Mouse (Mus musculus) kidney, embryonic 14.5 days (tissue): ENCODE data around the gene Ntng1. TPM values are rescaled to one million over a fixed set of nuclear protein-coding genes. Genes with fewer than 3 reads are reported as not detected.
A peak's percentile ranks its signal among the peaks of the same experiment; 100 is the strongest.

ENCODE experiments used
- ATAC-seq: fragments of 200-750 bp; cut with Nextera tagmentation; 2 replicates; pipeline ENCODE4 v1.8.0; 2017; ENCODE audit warnings: moderate number of reproducible peaks, mild to moderate bottlenecking, moderate TSS enrichment, moderate library complexity; ENCODE audit not compliant: low FRiP score, low TSS enrichment
- H3K27ac ChIP-seq: fragments of 300-500 bp; sonication (generic); 2 replicates; pipeline ENCODE4 v1.5.1; 2014; ENCODE audit warnings: low read depth, mild to moderate bottlenecking, low read length, moderate library complexity, mixed read lengths
- H3K27me3 ChIP-seq: fragments of 300-500 bp; sonication (generic); 2 replicates; pipeline ENCODE4 v1.6.1; 2014; ENCODE audit warnings: mild to moderate bottlenecking, low read length; ENCODE audit not compliant: control insufficient read depth, insufficient read depth
- H3K36me3 ChIP-seq: fragments of 300-500 bp; sonication (generic); 2 replicates; pipeline ENCODE4 v1.6.1; 2014; ENCODE audit warnings: low read length, mixed read lengths; ENCODE audit not compliant: control insufficient read depth, insufficient read depth
- H3K4me1 ChIP-seq: fragments of 300-500 bp; sonication (generic); 2 replicates; pipeline ENCODE4 v1.6.1; 2014; ENCODE audit warnings: low read length, mixed read lengths; ENCODE audit not compliant: control insufficient read depth, insufficient read depth
- H3K4me2 ChIP-seq: fragments of 300-500 bp; sonication (generic); replicated peaks from 2 replicates; pipeline ENCODE4 v1.6.1; 2014; ENCODE audit warnings: low read depth, mild to moderate bottlenecking, low read length
- H3K4me3 ChIP-seq: fragments of 300-500 bp; sonication (generic); 2 replicates; pipeline ENCODE4 v1.5.1; 2014; ENCODE audit warnings: mild to moderate bottlenecking, low read length
- H3K9ac ChIP-seq: fragments of 300-500 bp; sonication (generic); 2 replicates; pipeline ENCODE4 v1.6.1; 2014; ENCODE audit warnings: low read depth, mild to moderate bottlenecking, low read length, moderate library complexity
- H3K9me3 ChIP-seq: fragments of 300-500 bp; sonication (generic); 2 replicates; pipeline ENCODE4 v1.6.1; 2016; ENCODE audit warnings: low read length; ENCODE audit not compliant: control insufficient read depth
- WGBS: fragments of 180-500 bp; shearing (Covaris S2); extraction: QIAGEN DNeasy Blood & Tissue Kit; methylation state at CpG from one replicate; pipeline ENCODE4 v1.1.7; 2014; 5-methylcytosine and 5-hydroxymethylcytosine counted together
- polyA plus RNA-seq: library from polyadenylated mRNA; unstranded; fragments of >200 nt; fragmentation: Nextera tagmentation; extraction: Ambion mirVana; gene quantifications from 2 replicates; pipeline ENCODE4 v1.2.1, GENCODE M21; 2014

Ntng1 gene
- polyA plus RNA-seq, 1 experiment from 2014 or later = 3.0 TPM

DNA sequence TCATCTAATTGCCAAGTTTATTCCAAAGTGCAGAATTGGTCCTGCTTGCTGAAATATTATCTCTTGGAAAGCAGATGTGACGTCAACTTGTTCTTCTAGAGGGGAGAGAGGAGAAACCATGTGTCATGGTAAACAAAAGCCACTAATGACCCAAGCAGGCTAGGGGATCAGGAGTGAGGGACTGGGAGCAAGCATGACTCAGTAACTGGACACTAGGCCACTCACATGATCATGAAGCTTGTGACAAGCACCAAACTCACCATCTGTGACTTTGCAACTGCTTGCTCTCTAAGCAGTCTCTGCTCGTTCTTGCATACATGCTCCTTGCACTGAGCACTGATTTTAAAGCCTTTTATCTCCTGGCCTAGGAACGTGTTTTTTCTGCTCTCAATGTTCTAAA, 340.2 kb downstream of the Ntng1 start:
- Histone ChIP-seq H3K27me3 (no peaks in the 10 kb centered on the region), H3K9ac (no peak overlapping the region), H3K27ac (no peak overlapping the region), H3K36me3 (no peaks in the 10 kb centered on the region), H3K4me2 (no peak overlapping the region), H3K4me3 (no peak overlapping the region), H3K9me3 (no peaks in the 10 kb centered on the region), H3K4me1 (no peaks in the 10 kb centered on the region)
- 37% methylated on average over 3 of the region's 3 CpGs for WGBS
- ATAC-seq = peak; percentile 49; the same call in 1 of the 2 replicates

DNA sequence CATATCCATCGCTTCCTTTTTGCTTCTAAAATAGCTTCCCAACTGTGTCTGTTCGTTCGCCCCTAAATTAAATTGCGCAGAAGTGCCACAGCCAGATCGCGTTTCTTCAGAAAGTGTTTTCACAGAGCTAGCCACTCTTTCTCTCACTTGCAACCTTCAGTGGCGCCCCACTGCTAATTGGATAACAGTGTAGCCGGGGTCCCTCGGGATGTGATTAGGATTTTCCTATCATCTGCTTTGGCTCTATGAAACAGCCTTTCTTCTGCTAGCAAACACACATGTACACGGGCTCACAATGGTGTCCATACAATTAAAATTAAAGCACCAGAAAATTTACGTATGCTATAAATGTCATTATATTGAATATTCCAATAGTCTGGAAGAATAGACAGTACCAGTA, 346.5 kb downstream of the Ntng1 start:
- H3K4me3 ChIP-seq = no peak overlapping the region
- no peaks in the 10 kb centered on the region for H3K36me3 ChIP-seq
- H3K4me1 ChIP-seq = no peaks in the 10 kb centered on the region
- H3K4me2 ChIP-seq = no peak overlapping the region
- no peak for ATAC-seq
- no peak overlapping the region for H3K27ac ChIP-seq
- WGBS = 88% methylated on average over 11 of the region's 11 CpGs
- no peak overlapping the region for H3K9ac ChIP-seq
- H3K27me3 ChIP-seq = no peaks in the 10 kb centered on the region
- H3K9me3 ChIP-seq = no peaks in the 10 kb centered on the region

DNA sequence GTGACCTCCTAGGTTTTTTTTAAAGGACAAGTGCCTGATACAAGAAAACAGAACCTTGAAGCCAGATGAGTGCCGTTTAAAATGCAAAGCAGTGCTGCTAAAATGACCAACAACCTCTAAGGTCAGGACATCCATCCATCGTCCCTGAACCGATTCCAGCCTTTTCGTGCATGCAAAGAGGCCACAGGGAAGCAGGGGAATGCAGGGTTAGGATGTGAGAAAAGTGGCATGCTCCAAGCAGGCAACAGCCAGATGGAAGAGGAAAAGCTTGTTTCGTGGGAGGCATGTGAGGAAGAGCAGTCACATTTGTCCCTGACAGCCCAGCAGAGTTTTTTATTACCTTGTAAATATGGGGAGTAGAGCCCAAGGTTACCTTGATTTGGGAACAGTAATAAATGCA, 360.6 kb downstream of the Ntng1 start:
- WGBS = 7% methylated on average over 5 of the region's 5 CpGs
- Histone ChIP-seq H3K4me3 (no peak overlapping the region), H3K4me1 (peaks cover 5% of the 10 kb centered on the region; the same call in 1 of the 2 replicates), H3K27ac (no peak overlapping the region), H3K9me3 (no peaks in the 10 kb centered on the region), H3K27me3 (no peaks in the 10 kb centered on the region), H3K36me3 (no peaks in the 10 kb centered on the region), H3K4me2 (no peak overlapping the region; the same call in 1 of the 2 replicates), H3K9ac (no peak overlapping the region)
- ATAC-seq = no peak

DNA sequence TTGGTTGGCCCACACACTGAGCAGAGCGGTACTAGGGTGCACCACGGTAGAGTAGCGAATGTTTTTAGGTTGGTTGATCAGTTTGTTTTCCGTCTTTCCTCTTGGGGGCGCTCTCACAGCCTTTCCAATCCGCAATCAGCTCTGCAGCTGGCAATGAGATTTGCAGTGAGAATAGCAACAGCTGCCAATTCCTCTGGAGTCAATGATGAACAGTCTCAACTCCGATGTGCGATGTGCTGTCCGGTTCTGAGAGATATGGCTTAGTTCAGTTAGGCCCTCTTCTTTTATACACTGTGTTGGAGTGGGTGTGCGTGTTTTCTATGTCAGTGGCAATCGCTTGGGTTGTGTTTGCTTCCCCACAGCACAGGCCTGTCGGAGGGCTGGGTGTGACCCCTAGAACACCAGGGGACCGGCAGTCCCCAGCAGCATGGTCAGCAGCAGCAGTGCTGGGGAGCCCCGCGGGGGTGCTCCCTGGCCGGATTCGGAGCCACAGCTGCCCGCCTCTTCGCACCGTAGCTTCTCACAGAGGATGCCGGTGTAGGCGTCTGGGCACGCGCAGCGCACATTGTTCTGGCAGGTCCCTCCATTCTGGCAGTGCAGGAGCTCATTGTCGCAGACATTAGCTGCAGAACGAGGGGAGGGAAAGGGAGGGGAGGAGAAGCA, 361.4 kb downstream of the Ntng1 start:
- H3K27ac ChIP-seq = no peak overlapping the region
- no peaks in the 10 kb centered on the region for H3K36me3 ChIP-seq
- ATAC-seq = peak; percentile 91
- peak overlapping the region; percentile 33 for H3K4me3 ChIP-seq
- H3K9me3 ChIP-seq = no peaks in the 10 kb centered on the region
- no peaks in the 10 kb centered on the region for H3K27me3 ChIP-seq
- peak overlapping the region; percentile 23; the same call in 1 of the 2 replicates for H3K9ac ChIP-seq
- 6% methylated on average over 27 of the region's 27 CpGs for WGBS
- H3K4me2 ChIP-seq = peak overlapping the region; percentile 74
- H3K4me1 ChIP-seq = peaks cover 5% of the 10 kb centered on the region; the same call in 1 of the 2 replicates

DNA sequence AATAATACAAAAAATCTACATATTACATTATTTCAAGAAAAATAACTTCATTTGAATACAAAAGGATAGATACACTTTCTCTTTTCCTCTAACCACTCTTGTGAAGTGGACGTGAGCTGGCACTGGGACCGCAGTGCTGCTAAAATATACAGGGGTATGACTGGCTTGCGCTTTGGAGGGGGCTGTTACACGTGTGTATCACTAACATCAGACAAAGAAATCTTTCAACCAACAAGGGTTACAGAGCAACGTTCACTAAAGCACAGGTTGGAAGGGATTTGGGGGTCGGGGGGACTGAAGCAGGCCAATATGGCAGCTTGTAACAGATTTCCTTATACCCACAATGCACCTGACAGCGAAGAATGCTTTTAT, 361.9 kb downstream of the Ntng1 start:
- Histone ChIP-seq H3K9ac (no peak overlapping the region), H3K4me1 (peaks cover 5% of the 10 kb centered on the region; the same call in 1 of the 2 replicates), H3K27ac (no peak overlapping the region), H3K36me3 (no peaks in the 10 kb centered on the region), H3K9me3 (no peaks in the 10 kb centered on the region), H3K4me2 (peak overlapping the region; percentile 74), H3K27me3 (no peaks in the 10 kb centered on the region), H3K4me3 (peak overlapping the region; percentile 33)
- 63% methylated on average over 7 of the region's 7 CpGs for WGBS
- ATAC-seq = peak; percentile 32; the same call in 1 of the 2 replicates

DNA sequence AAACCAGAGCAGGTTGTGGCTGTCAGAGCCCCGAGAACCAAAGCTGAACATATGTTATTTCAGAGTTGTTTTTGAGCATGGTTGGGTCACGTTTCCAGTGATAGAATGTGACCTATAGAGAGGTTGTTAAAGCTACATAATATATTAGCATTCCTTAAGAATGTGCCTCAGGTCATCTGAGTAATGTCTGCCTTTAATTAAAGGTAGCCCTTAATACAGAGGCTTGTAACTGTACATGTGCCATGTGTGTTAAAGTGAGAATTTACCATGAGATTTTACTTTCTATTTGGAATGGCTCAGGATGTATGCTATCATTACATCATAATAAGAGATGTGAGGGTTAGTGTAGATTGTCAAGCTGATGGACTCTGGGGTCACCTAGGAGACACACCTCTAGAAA, 368.6 kb downstream of the Ntng1 start:
- no peaks in the 10 kb centered on the region for H3K27me3 ChIP-seq
- ATAC-seq = no peak
- 35% methylated on average over 2 of the region's 2 CpGs for WGBS

DNA sequence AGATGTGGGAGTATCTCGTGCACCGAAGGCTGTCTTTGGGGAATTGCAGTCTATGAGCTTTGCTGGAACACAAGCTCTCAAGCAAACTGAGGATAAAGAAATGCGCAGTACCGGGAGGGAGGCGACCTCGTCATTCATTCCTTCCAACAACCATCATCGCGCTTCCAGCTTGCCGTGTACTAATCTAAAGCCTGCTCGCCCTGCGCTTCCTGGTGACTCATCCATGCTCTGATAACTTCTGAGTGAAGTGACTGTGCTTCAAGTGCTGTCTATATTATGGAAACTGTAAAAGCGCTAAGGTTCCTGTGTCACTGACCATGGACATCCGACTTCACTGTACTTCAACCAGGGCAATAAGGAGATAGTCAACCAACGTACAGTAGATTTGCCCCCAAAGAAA, 371.7 kb downstream of the Ntng1 start:
- Histone ChIP-seq H3K36me3 (no peaks in the 10 kb centered on the region), H3K27ac (no peak overlapping the region), H3K4me1 (no peaks in the 10 kb centered on the region), H3K9ac (no peak overlapping the region), H3K9me3 (no peaks in the 10 kb centered on the region), H3K4me3 (no peak overlapping the region), H3K27me3 (no peaks in the 10 kb centered on the region), H3K4me2 (no peak overlapping the region)
- WGBS = 87% methylated on average over 14 of the region's 14 CpGs
- no peak for ATAC-seq

More for the DNA sequence above, 368.6 kb downstream of the Ntng1 start:
- Histone ChIP-seq H3K9me3 (no peaks in the 10 kb centered on the region), H3K4me3 (no peak overlapping the region), H3K4me2 (no peak overlapping the region), H3K9ac (no peak overlapping the region), H3K4me1 (no peaks in the 10 kb centered on the region), H3K27ac (no peak overlapping the region), H3K36me3 (no peaks in the 10 kb centered on the region)

DNA sequence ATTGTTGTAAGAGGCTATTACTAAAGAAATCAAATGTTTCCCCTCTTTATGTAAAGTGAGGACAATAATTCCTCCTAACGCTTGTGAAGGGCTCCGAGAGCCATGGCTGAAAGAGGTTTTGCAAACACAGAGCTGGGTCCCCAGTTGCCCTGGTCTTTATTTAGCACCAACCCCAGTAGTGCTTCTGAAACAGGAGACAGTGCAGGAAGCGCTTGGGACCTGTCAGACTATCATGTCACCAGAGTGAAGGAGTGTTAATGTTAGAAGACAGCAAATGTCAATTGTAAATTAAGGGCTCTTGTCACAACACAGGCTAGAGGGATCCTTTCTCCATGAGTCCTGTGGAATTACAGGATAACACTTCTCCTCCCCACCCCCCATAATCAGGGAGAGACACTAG, 376.9 kb downstream of the Ntng1 start:
- H3K27ac ChIP-seq = no peak overlapping the region
- no peaks in the 10 kb centered on the region for H3K36me3 ChIP-seq
- no peaks in the 10 kb centered on the region for H3K9me3 ChIP-seq
- H3K4me3 ChIP-seq = no peak overlapping the region
- ATAC-seq = peak; percentile 62; the same call in 1 of the 2 replicates
- no peaks in the 10 kb centered on the region for H3K4me1 ChIP-seq
- H3K27me3 ChIP-seq = no peaks in the 10 kb centered on the region
- no peak overlapping the region for H3K9ac ChIP-seq
- 56% methylated on average over 3 of the region's 3 CpGs for WGBS
- no peak overlapping the region for H3K4me2 ChIP-seq

DNA sequence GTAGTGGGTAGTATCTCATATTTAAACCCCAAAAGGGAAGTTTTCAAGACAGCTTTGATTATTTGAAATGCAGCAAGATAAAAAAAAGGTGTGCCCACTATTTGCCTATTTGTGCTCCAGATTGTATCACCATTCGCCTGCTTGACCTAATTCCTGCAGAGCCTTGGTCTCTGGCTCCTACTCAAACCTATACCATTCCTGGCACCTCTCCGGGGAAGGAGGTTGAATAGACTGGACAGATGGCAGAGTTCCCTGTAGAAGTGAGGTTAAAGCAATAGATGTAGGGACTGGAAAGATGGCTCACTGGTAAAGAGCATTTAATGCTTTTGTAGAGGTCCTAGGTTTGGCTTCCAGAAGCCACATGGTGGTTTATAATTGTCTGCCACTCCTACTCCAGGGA, 378.2 kb downstream of the Ntng1 start:
- no peak for ATAC-seq
- Histone ChIP-seq H3K27ac (no peak overlapping the region), H3K4me2 (no peak overlapping the region), H3K4me1 (no peaks in the 10 kb centered on the region), H3K27me3 (no peaks in the 10 kb centered on the region), H3K36me3 (no peaks in the 10 kb centered on the region), H3K9ac (no peak overlapping the region), H3K4me3 (no peak overlapping the region), H3K9me3 (no peaks in the 10 kb centered on the region)
- 90% methylated on average over 2 of the region's 2 CpGs for WGBS
